Mouse (Mus musculus): Measurements from ENCODE around the gene Srbd1. TPM values are rescaled to one million over a fixed set of nuclear protein-coding genes. Genes with fewer than 3 reads are reported as not detected.

Gene Srbd1
- polyA plus RNA-seq, 1 experiment from 2014 or later = 15.8 TPM

DNA sequence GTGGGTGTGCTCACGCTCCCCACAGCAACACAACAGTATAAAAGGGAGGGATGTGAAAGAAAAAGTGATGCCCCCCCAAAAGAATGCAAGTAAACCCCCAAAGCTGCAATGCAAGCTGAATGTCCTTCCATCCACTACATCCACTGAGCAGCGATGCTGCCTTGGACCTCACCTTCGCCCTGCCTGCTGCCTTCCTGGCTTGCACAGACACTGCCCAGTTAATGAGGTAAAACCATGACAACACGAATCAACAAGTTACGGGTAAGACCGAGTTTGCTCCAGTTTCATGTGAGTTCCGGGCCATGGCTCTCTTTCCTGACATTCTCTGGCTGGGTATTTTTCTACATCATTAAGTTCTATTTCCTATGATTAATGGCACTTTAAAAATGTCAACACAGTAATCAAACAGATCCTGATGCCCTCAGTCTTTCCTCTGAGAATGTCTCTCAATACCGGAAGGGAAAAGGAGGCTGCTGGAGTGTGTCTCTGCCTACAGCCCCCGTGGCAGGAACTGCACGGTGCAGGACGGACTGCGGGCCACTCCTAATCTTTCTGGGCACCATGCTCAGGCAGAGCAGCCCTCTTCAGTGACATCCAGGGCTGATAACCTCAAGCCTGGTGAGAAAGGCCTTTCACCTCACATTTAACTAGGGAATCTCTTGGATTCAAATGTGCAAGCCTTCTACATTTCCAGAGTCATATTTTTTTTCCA lies 155.8 kb downstream of the Srbd1 start:
- H3K36me3 ChIP-seq = peaks cover 12% of the 10 kb centered on the region
- no peaks in the 10 kb centered on the region for H3K9me3 ChIP-seq
- no peaks in the 10 kb centered on the region; the same call in 1 of the 2 replicates for H3K4me1 ChIP-seq (replicated peaks)
- no peak overlapping the region for H3K4me2 ChIP-seq
- no peak overlapping the region for H3K9ac ChIP-seq
- WGBS = 83% methylated on average over 12 of the region's 12 CpGs
- no peak for ATAC-seq (ENCODE audit: low FRiP score)
- H3K27me3 ChIP-seq = no peaks in the 10 kb centered on the region
- H3K4me3 ChIP-seq = no peak overlapping the region
- H3K27ac ChIP-seq = no peak overlapping the region

DNA sequence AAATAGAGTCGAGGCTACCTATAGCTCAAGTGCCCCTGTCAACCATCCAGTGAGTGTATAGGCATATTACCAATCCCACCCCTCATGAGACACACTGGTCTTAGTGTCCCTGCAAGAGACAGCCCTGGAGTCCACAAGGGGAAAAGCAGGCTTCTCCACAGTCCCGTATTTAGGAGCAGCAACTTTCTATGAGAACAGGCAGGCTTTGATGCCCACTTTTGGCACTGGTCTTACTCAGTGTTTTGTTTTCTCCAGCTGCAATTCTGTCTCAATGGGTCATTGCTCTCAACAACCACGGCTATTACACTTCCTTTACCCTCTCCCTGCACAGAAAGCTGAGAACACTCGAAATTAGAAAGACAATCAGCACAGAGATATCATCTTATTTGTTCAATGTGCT lies 157.4 kb downstream of the Srbd1 start:
- no peak for ATAC-seq (ENCODE audit: low FRiP score)
- H3K4me2 ChIP-seq = no peak overlapping the region
- no peak overlapping the region for H3K27ac ChIP-seq
- no peak overlapping the region for H3K4me3 ChIP-seq
- peaks cover 18% of the 10 kb centered on the region for H3K36me3 ChIP-seq
- no peaks in the 10 kb centered on the region; the same call in 1 of the 2 replicates for H3K4me1 ChIP-seq (replicated peaks)
- no peaks in the 10 kb centered on the region for H3K9me3 ChIP-seq
- WGBS = 73% methylated on average over 4 of the region's 4 CpGs
- H3K27me3 ChIP-seq = no peaks in the 10 kb centered on the region
- H3K9ac ChIP-seq = no peak overlapping the region

DNA sequence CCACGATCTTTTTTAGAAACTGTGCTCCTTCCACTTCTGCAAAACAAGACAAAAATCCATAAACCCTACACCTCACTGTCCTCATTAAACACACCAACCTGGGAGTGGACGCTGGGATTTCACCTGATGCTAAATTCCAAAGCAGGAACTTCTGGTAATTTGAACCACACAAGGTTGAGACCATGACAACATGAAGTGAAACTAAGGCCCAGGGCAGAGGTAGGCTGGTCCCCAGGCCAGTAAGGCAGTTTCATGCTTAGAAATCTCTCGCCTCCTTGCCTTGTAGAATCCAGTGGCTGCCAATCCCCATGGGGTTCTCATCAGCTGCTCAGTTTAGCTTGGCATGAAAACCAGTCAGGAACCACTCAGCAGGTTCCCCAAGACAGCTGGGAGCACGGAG lies 158.4 kb downstream of the Srbd1 start:
- 84% methylated on average over 4 of the region's 4 CpGs for WGBS
- H3K36me3 ChIP-seq = peaks cover 18% of the 10 kb centered on the region
- H3K4me2 ChIP-seq = no peak overlapping the region
- H3K27me3 ChIP-seq = no peaks in the 10 kb centered on the region
- H3K4me3 ChIP-seq = no peak overlapping the region
- H3K4me1 ChIP-seq (replicated peaks) = no peaks in the 10 kb centered on the region; the same call in 1 of the 2 replicates
- no peak overlapping the region for H3K27ac ChIP-seq
- H3K9me3 ChIP-seq = no peaks in the 10 kb centered on the region; the same call in 1 of the 2 replicates
- no peak for ATAC-seq (ENCODE audit: low FRiP score)
- no peak overlapping the region for H3K9ac ChIP-seq

DNA sequence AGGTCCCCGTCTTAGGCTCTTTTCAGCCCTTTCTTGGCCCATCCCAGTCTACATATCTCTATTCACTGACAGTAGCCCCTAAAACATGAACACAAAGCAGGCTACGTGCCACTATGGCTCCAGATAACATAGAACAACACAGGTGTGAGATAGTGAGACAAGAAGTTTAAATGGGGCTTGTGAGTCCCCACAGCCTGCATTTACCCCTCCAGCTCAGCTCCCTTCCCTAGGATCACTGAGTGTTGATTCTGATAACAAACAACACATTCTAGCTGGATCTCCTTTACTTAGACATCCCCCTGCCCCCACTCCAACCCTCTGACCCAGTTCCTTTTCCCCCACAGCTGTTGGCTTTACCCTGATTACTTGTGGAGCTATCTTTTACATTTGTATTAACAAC lies 158.8 kb downstream of the Srbd1 start:
- Histone ChIP-seq H3K36me3 (peaks cover 18% of the 10 kb centered on the region), H3K9me3 (peaks cover 3% of the 10 kb centered on the region; the same call in 1 of the 2 replicates), H3K9ac (no peak overlapping the region), H3K4me1 (replicated peaks) (no peaks in the 10 kb centered on the region; the same call in 1 of the 2 replicates), H3K27me3 (no peaks in the 10 kb centered on the region), H3K4me3 (no peak overlapping the region), H3K27ac (no peak overlapping the region), H3K4me2 (no peak overlapping the region)
- WGBS = 92% methylated on average over 2 of the region's 2 CpGs
- ATAC-seq (ENCODE audit: low FRiP score) = no peak

DNA sequence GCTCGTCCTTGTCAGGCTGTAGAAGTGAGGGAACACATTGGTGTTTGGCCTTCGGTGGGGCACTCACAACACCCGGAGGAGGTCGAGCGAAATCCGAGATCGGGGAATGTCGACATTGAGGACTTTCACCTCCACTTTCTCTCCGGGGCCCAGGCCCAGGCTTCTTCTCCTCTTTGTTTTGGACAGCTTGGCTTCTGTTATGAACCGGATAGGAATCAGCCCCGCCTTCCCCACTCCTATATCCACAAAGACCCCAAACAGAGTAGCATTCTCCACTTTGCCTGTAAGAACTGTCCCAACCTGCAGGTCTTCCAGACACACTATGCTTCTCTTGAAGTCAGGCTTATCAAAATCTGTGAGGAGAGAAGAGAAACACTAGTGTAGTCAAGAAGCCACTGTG lies 159.8 kb downstream of the Srbd1 start:
- Histone ChIP-seq H3K4me2 (no peak overlapping the region), H3K9me3 (peaks cover 5% of the 10 kb centered on the region), H3K4me1 (replicated peaks) (no peaks in the 10 kb centered on the region; the same call in 1 of the 2 replicates), H3K27ac (no peak overlapping the region), H3K36me3 (peaks cover 18% of the 10 kb centered on the region), H3K27me3 (no peaks in the 10 kb centered on the region), H3K4me3 (no peak overlapping the region), H3K9ac (no peak overlapping the region)
- 80% methylated on average over 11 of the region's 11 CpGs for WGBS
- no peak for ATAC-seq (ENCODE audit: low FRiP score)

DNA sequence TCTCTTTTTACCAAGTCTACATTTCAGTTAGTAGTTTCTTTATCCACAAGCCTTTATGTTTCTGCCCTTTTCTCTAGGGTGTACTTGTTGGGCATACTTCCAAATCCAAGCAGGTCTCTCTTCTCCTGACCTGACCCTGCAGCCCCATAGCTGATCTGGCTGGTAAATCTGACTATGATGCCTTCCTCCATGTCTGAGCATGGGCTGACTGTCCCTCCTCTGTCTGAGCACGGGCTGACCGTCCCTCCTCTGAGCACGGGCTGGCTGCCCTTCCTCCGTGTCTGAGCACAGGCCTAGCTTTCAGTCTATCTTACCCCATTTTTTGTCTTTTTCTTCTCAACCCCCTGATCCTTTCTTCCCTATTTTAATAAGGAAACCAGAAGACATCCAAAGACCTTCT lies 162.7 kb downstream of the Srbd1 start:
- ATAC-seq (ENCODE audit: low FRiP score) = no peak
- no peak overlapping the region for H3K4me2 ChIP-seq
- no peak overlapping the region for H3K27ac ChIP-seq
- peaks cover 5% of the 10 kb centered on the region for H3K9me3 ChIP-seq
- H3K4me1 ChIP-seq (replicated peaks) = no peaks in the 10 kb centered on the region; the same call in 1 of the 2 replicates
- no peak overlapping the region for H3K9ac ChIP-seq
- H3K4me3 ChIP-seq = no peak overlapping the region
- H3K27me3 ChIP-seq = no peaks in the 10 kb centered on the region
- peaks cover 11% of the 10 kb centered on the region for H3K36me3 ChIP-seq
- WGBS = 97% methylated on average over 4 of the region's 4 CpGs

DNA sequence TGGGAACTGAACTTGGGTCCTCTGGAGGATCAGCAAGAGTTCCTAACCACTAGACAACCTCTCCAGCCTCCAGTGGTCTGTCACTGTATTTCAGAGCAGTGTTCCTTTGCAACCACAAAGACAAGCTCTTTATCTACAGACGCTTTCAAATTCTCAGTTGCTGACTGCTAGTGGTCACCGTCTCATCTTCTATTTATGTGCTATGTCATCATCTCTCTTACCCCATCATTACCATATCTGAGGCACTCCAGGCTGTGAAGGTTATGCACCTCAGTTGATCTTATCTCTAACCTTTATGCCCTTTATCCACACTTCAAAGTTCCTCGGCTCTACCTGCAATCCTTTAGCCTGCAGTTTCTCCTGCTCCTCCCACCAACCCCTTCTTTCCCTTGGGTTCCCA lies 163.1 kb downstream of the Srbd1 start:
- no peak overlapping the region for H3K4me2 ChIP-seq
- peaks cover 11% of the 10 kb centered on the region for H3K36me3 ChIP-seq
- peaks cover 5% of the 10 kb centered on the region for H3K9me3 ChIP-seq
- 92% methylated on average over 3 of the region's 3 CpGs for WGBS
- no peak overlapping the region for H3K9ac ChIP-seq
- ATAC-seq (ENCODE audit: low FRiP score) = no peak
- no peaks in the 10 kb centered on the region; the same call in 1 of the 2 replicates for H3K4me1 ChIP-seq (replicated peaks)
- no peaks in the 10 kb centered on the region for H3K27me3 ChIP-seq
- H3K4me3 ChIP-seq = no peak overlapping the region
- H3K27ac ChIP-seq = no peak overlapping the region

DNA sequence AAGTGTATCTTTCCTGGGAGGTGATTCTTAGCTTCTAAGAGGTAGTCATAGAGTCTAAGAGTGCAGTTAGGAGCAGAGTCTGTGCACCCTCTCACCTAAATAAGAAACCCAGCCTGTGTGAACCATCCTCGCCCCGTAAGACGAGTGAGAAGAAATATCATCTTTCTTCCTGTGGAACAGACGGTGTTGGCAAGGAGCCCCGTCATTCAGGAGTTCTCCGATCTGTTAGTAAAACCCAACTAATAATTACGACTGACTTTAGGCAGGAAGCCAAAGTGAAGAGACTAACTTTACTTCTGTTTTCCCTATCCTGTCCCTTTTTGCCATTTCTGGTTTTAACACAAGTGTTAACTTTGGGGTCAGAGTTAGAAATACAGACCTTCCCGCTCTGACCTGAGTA lies 166.1 kb downstream of the Srbd1 start:
- WGBS = 80% methylated on average over 8 of the region's 8 CpGs
- ATAC-seq (ENCODE audit: low FRiP score) = no peak
- peaks cover 5% of the 10 kb centered on the region for H3K9me3 ChIP-seq
- H3K9ac ChIP-seq = no peak overlapping the region
- no peak overlapping the region for H3K4me2 ChIP-seq
- H3K27ac ChIP-seq = no peak overlapping the region
- peaks cover 8% of the 10 kb centered on the region for H3K4me1 ChIP-seq (replicated peaks)
- H3K4me3 ChIP-seq = no peak overlapping the region
- H3K36me3 ChIP-seq = 0 out of 2 replicates have a peak, but pooled peaks cover 3% of the 10 kb centered on the region
- no peaks in the 10 kb centered on the region for H3K27me3 ChIP-seq

DNA sequence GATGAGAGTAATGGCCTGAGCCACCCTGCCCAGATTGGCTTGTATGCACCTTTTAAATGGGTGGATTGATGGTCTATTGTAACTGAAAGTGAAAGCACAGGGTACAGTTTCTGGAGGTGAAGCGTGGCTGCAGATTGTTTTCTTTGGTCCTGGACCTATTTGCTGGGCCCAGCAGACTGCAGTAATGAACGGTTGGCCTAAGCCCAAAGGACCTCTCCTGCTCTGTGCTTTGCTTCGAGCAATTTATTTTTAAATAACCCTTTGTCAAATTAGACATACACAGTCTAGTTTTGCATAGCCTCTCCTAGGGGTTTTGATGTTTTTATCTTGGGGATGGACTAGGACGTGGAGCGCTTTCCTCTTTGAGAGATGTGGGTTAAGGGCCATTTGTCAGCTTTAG lies 169.9 kb downstream of the Srbd1 start:
- H3K27ac ChIP-seq = no peak overlapping the region
- no peaks in the 10 kb centered on the region for H3K27me3 ChIP-seq
- H3K4me3 ChIP-seq = no peak overlapping the region
- H3K4me1 ChIP-seq (replicated peaks) = peaks cover 13% of the 10 kb centered on the region
- no peaks in the 10 kb centered on the region for H3K36me3 ChIP-seq
- no peak for ATAC-seq (ENCODE audit: low FRiP score)
- no peak overlapping the region for H3K9ac ChIP-seq
- WGBS = 47% methylated on average over 5 of the region's 5 CpGs
- H3K4me2 ChIP-seq = no peak overlapping the region
- no peaks in the 10 kb centered on the region for H3K9me3 ChIP-seq

DNA sequence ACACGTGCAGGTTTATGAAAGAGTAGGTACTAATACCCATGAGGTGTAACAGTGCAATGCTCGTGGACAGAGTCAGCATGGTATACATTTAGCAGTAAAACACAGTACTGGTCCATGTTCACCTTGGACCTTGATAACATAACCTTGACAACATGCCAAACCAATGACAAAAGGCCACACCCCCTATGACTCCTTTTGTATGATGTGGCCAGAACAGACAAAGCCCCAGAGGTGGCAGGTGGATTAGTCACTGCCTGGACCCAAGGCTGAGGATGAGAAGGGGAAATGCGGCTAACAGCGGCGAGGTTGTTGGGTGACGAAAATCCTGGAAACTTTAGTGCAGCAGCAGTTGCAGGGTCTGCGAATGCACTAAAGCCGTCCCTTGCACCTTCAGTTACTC lies 170.4 kb downstream of the Srbd1 start:
- H3K36me3 ChIP-seq = no peaks in the 10 kb centered on the region
- no peak overlapping the region for H3K9ac ChIP-seq
- peaks cover 13% of the 10 kb centered on the region for H3K4me1 ChIP-seq (replicated peaks)
- ATAC-seq (ENCODE audit: low FRiP score) = no peak
- no peak overlapping the region for H3K4me3 ChIP-seq
- no peaks in the 10 kb centered on the region for H3K9me3 ChIP-seq
- no peak overlapping the region for H3K27ac ChIP-seq
- WGBS = 88% methylated on average over 8 of the region's 8 CpGs
- no peak overlapping the region for H3K4me2 ChIP-seq
- H3K27me3 ChIP-seq = no peaks in the 10 kb centered on the region

DNA sequence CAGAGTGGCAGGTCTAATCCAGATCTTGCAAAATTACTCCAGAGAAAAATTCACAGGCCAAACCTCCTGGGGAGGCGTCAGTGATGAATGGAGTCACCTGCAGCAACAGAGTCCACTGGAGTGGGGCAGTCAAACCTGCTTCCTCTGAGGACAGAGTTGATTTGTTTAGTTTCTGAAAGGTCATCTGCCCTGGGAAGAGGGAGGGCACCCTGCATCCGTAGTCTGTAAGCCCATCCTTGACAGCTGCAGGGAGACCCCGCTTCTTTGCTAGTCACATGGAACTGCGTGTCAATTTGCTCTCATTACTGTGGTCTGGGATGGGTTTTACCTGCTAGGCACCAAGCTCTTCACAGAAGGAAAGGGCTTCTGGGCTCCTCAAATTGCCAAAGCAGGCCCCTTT lies 173.9 kb downstream of the Srbd1 start:
- Histone ChIP-seq H3K27me3 (no peaks in the 10 kb centered on the region), H3K4me2 (no peak overlapping the region), H3K9me3 (no peaks in the 10 kb centered on the region), H3K4me3 (no peak overlapping the region), H3K4me1 (replicated peaks) (peaks cover 13% of the 10 kb centered on the region), H3K36me3 (no peaks in the 10 kb centered on the region), H3K9ac (no peak overlapping the region), H3K27ac (no peak overlapping the region)
- no peak for ATAC-seq (ENCODE audit: low FRiP score)
- WGBS = 40% methylated on average over 4 of the region's 4 CpGs

DNA sequence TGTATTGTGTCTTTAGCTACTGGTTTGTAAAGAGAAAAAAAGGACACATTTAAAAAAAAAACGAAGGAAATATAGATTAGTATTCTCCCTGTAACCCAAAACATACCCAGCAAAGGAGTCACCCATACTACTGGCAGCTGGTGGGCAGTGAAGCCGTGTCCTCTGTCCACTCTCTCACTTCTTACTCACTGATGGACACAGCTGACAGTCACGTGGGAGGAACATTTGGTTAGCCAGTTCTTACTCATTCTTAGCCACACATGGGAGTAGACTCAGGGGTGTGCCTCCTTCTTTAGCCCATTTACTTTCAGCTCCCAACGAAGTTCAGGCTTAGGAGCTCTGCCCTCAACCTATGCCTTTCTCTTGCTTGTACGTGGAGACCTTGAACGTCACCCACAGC lies 183.3 kb downstream of the Srbd1 start:
- WGBS = 66% methylated on average over 6 of the region's 6 CpGs
- Histone ChIP-seq H3K4me1 (replicated peaks) (peaks cover 7% of the 10 kb centered on the region; the same call in 1 of the 2 replicates), H3K4me3 (no peak overlapping the region), H3K9me3 (no peaks in the 10 kb centered on the region), H3K27ac (no peak overlapping the region), H3K27me3 (no peaks in the 10 kb centered on the region), H3K36me3 (no peaks in the 10 kb centered on the region), H3K9ac (no peak overlapping the region), H3K4me2 (no peak overlapping the region)
- ATAC-seq (ENCODE audit: low FRiP score) = no peak

DNA sequence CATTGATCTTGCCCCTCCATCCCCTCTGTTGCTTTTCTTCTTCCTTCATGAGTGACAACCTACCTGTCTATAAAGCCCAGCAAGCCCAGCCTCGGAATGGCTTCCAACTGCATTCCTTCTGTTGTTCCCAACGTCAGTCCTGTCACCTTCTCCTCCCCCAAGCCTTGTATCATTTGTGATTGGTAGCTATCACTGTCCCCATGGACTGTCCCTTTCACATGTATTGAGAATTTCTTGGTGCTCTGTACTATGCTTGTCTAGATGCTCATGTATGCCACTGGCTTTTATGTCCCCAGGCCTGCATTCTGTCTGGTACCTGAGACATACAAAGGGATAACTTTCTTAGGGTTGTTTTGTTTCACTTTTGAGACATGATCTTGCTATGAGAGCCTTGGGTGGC lies 193.2 kb downstream of the Srbd1 start:
- Histone ChIP-seq H3K36me3 (no peaks in the 10 kb centered on the region), H3K9ac (no peak overlapping the region), H3K4me1 (replicated peaks) (peaks cover 13% of the 10 kb centered on the region), H3K4me2 (no peak overlapping the region), H3K27ac (no peak overlapping the region), H3K9me3 (no peaks in the 10 kb centered on the region), H3K4me3 (no peak overlapping the region), H3K27me3 (peaks cover 23% of the 10 kb centered on the region)
- ATAC-seq (ENCODE audit: low FRiP score) = no peak
- 71% methylated on average over 2 of the region's 2 CpGs for WGBS

All from hindbrain, embryonic 13.5 days (tissue).